ENCODE assay signal across 13 mouse cellular contexts in the genomic region with DNA sequence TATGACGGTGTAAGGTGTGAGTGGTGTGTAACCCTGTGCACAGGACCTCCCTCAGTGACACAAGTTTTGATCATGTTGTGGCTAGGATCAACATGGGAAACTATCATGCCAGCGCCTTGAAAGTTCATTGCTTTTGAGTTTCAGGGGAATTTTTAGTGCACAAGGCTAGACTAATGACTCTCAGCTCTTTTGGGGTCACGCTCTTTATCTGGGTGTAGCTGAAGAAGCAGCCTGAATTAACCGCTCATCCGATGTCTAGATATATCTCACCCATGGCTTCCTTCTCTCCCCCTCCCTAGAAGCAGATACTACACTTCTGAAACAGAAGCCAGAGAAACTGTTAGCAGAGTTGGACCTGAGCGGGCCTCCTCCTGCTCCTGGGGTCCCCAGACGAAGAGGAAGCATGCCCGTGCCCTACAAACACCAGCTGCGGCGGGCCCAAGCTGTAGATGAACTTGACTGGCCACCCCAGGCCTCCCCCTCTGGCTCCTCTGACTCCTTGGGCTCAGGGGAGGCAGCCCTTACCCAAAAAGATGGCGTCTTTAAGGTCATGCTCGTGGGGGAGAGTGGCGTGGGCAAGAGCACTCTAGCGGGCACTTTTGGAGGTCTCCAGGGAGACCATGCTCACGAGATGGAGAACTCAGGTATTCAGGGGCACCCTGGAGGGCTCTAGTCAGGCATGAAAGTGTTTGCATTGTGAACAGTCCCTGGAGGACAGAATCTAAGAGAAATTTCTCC. TPM values are rescaled to one million over a fixed set of nuclear protein-coding genes. Genes with fewer than 3 reads are reported as not detected.
DNase-seq lines count a peak whose midpoint lies in the region; ATAC-seq and TF ChIP-seq lines count a peak whose summit lies in the region.
"Had no signal": no experiment of that assay in that cellular context is flagged by ENCODE, and none has a peak within 500 bp of the region (broad histone marks: within the 10 kb centered on the region; RNA-seq: fewer than 3 reads in every experiment).

No protein-coding gene starts in this region.

- ATAC-seq in forebrain, embryonic 12.5 days (ENCODE audit: low FRiP score): no peak
- ATAC-seq in hindbrain, embryonic 14.5 days (ENCODE audit: low FRiP score): no peak
- ATAC-seq in midbrain, embryonic 16.5 days: 0 out of 2 replicates have a peak, but pooled peaks have one; percentile 34
- no peak for ATAC-seq in granulocyte monocyte progenitor cell, adult 5-6 weeks (replicated peaks; ENCODE audit: poor library complexity, severe bottlenecking)
- ATAC-seq: CD4-positive, CD25-positive, alpha-beta regulatory T cell, adult 4 months had no signal

- H3K27me3 ChIP-seq in forebrain, embryonic 12.5 days: peaks cover 43% of the 10 kb centered on the region
- H3K27me3 ChIP-seq in hindbrain, embryonic 14.5 days (ENCODE audit: control insufficient read depth, insufficient read depth, low read length): no peaks in the 10 kb centered on the region
- H3K27me3 ChIP-seq in midbrain, embryonic 16.5 days (ENCODE audit: control insufficient read depth, insufficient read depth, low read depth, low read length): peaks cover 3% of the 10 kb centered on the region; the same call in 1 of the 2 replicates

- peak overlapping the region; percentile 91 for H3K4me2 ChIP-seq in forebrain, embryonic 12.5 days
- H3K4me2 ChIP-seq in hindbrain, embryonic 14.5 days (replicated peaks): peak overlapping the region; percentile 69
- H3K4me2 ChIP-seq in midbrain, embryonic 16.5 days (ENCODE audit: low read length): peak overlapping the region; percentile 82

- DNase-seq in left cerebral cortex, adult 2 months (ENCODE audit: extremely low spot score in 1 of 2, low spot score in 2 of 2): no peak
- no peak for DNase-seq in left cerebral cortex, postnatal 14 days (ENCODE audit: low spot score in 2 of 2)
- DNase-seq in hindbrain, embryonic 14.5 days (ENCODE audit: low spot score): no peak
- DNase-seq in gastrocnemius, adult 18-20 months (ENCODE audit: low spot score): no peak
- no peak for DNase-seq in kidney, postnatal 14 days
- DNase-seq: heart, postnatal 14 days; kidney, adult 18-20 months had no signal

- H3K4me1 ChIP-seq in forebrain, embryonic 12.5 days: peaks cover 31% of the 10 kb centered on the region
- peaks cover 29% of the 10 kb centered on the region for H3K4me1 ChIP-seq in hindbrain, embryonic 14.5 days (replicated peaks; ENCODE audit: control insufficient read depth, insufficient read depth, low read length)
- peaks cover 23% of the 10 kb centered on the region for H3K4me1 ChIP-seq in midbrain, embryonic 16.5 days (ENCODE audit: control insufficient read depth, insufficient read depth, low read length)

- intact Hi-C loops in left cerebral cortex, adult 2 months (cut with DNase I): no loop called here
- intact Hi-C loops in left cerebral cortex, postnatal 14 days (cut with DNase I): no loop called here

- 70% methylated on average over 15 of the region's 15 CpGs for WGBS in forebrain, embryonic 12.5 days
- 58% methylated on average over 15 of the region's 15 CpGs for WGBS in hindbrain, embryonic 14.5 days
- WGBS in midbrain, embryonic 16.5 days: 64% methylated on average over 15 of the region's 15 CpGs

- peak overlapping the region; percentile 75; the same call in 1 of the 2 replicates for H3K9ac ChIP-seq in forebrain, embryonic 12.5 days
- H3K9ac ChIP-seq in hindbrain, embryonic 14.5 days: peak overlapping the region; percentile 86; the same call in 1 of the 2 replicates
- peak overlapping the region; percentile 84; the same call in 1 of the 2 replicates for H3K9ac ChIP-seq in midbrain, embryonic 16.5 days (ENCODE audit: low read depth, low read length)

- H3K9me3 ChIP-seq in forebrain, embryonic 12.5 days: no peaks in the 10 kb centered on the region
- H3K9me3 ChIP-seq in hindbrain, embryonic 14.5 days (ENCODE audit: control insufficient read depth, low read length): no peaks in the 10 kb centered on the region
- H3K9me3 ChIP-seq in midbrain, embryonic 16.5 days (replicated peaks; ENCODE audit: control insufficient read depth, low read length, poor library complexity, severe bottlenecking): no peaks in the 10 kb centered on the region
- H3K9me3 ChIP-seq: stomach, embryonic 15.5 days had no signal

- peak overlapping the region; percentile 59 for H3K4me3 ChIP-seq in left cerebral cortex, adult 2 months
- peak overlapping the region; percentile 58 for H3K4me3 ChIP-seq in forebrain, embryonic 12.5 days (replicated peaks)
- peak overlapping the region; percentile 60 for H3K4me3 ChIP-seq in hindbrain, embryonic 14.5 days (replicated peaks; ENCODE audit: low read length)
- H3K4me3 ChIP-seq in midbrain, embryonic 16.5 days (ENCODE audit: low read depth, low read length): peak overlapping the region; percentile 67

- no peak overlapping the region for H3K27ac ChIP-seq in left cerebral cortex, adult 2 months
- H3K27ac ChIP-seq in forebrain, embryonic 12.5 days: no peak overlapping the region
- H3K27ac ChIP-seq in hindbrain, embryonic 14.5 days: no peak overlapping the region; the same call in 1 of the 2 replicates
- H3K27ac ChIP-seq in midbrain, embryonic 16.5 days (ENCODE audit: low read length): no peak overlapping the region
- H3K27ac ChIP-seq: stomach, embryonic 15.5 days had no signal

- no peaks in the 10 kb centered on the region for H3K36me3 ChIP-seq in forebrain, embryonic 12.5 days (replicated peaks)
- no peaks in the 10 kb centered on the region for H3K36me3 ChIP-seq in hindbrain, embryonic 14.5 days (replicated peaks; ENCODE audit: control insufficient read depth, insufficient read depth)
- no peaks in the 10 kb centered on the region for H3K36me3 ChIP-seq in midbrain, embryonic 16.5 days (ENCODE audit: control insufficient read depth, insufficient read depth, low read length)
- H3K36me3 ChIP-seq: stomach, embryonic 15.5 days had no signal

- TF ChIP-seq CTCF in left cerebral cortex, adult 2 months (IDR thresholded peaks at IDR 0.05): no peak

RNA-seq across cellular contexts. Expression of gene Rem2, which starts 1.4 kb away (rescaled TPM):
- total RNA-seq in left cerebral cortex, adult 2 months (2021): 1 to 10 TPM; 3.2 to 7.2 TPM
- total RNA-seq in left cerebral cortex, postnatal 14 days (2021): 1 to 10 TPM; 7.4 to 9.6 TPM
- 26.1 and 29.9 TPM in 2 replicates for polyA plus RNA-seq in forebrain, embryonic 12.5 days (2016; fragmentation: Nextera tagmentation; extraction: Ambion mirVana)
- 32.5 and 41.1 TPM in 2 replicates for polyA plus RNA-seq in hindbrain, embryonic 14.5 days (2014; fragmentation: Nextera tagmentation; extraction: Ambion mirVana)
- polyA plus RNA-seq in midbrain, embryonic 16.5 days (2015; fragmentation: Nextera tagmentation; extraction: Ambion mirVana): 46.0 and 48.9 TPM in 2 replicates
- not detected for total RNA-seq in gastrocnemius, adult 18-20 months (2021)
- not detected in 2 replicates for total RNA-seq in granulocyte monocyte progenitor cell, adult 5-6 weeks (2014; fragmentation: Nextera tagmentation)
- total RNA-seq in granulocyte monocyte progenitor cell, adult 5-6 weeks (2017): not detected in 2 replicates
- total RNA-seq: gastrocnemius, adult 8-10 months; heart, postnatal 14 days had no signal

RNA-seq across cellular contexts. Expression of gene Lrp10, which starts 13.4 kb away (rescaled TPM):
- total RNA-seq in left cerebral cortex, adult 2 months (2021): 10 to 100 TPM; 18.9 to 25.0 TPM
- total RNA-seq in left cerebral cortex, postnatal 14 days (2021): 10 to 100 TPM; 23.2 to 31.3 TPM
- polyA plus RNA-seq in forebrain, embryonic 12.5 days (2016; fragmentation: Nextera tagmentation; extraction: Ambion mirVana): 26.2 and 29.8 TPM in 2 replicates
- polyA plus RNA-seq in hindbrain, embryonic 14.5 days (2014; fragmentation: Nextera tagmentation; extraction: Ambion mirVana): 29.2 and 30.8 TPM in 2 replicates
- 26.9 and 28.2 TPM in 2 replicates for polyA plus RNA-seq in midbrain, embryonic 16.5 days (2015; fragmentation: Nextera tagmentation; extraction: Ambion mirVana)
- total RNA-seq in gastrocnemius, adult 18-20 months (2021): 10 to 100 TPM; 28.5 to 31.2 TPM
- total RNA-seq in granulocyte monocyte progenitor cell, adult 5-6 weeks (2014; fragmentation: Nextera tagmentation): 37.3 and 41.5 TPM in 2 replicates
- total RNA-seq in granulocyte monocyte progenitor cell, adult 5-6 weeks (2017): 20.0 and 23.7 TPM in 2 replicates

RNA-seq across cellular contexts. Expression of gene Prmt5, which starts 40.0 kb away (rescaled TPM):
- 10 to 100 TPM; 46.5 to 48.3 TPM for total RNA-seq in left cerebral cortex, adult 2 months (2021)
- total RNA-seq in left cerebral cortex, postnatal 14 days (2021): 10 to 100 TPM; 69.4 to 72.0 TPM
- polyA plus RNA-seq in forebrain, embryonic 12.5 days (2016; fragmentation: Nextera tagmentation; extraction: Ambion mirVana): 122 and 125 TPM in 2 replicates
- polyA plus RNA-seq in hindbrain, embryonic 14.5 days (2014; fragmentation: Nextera tagmentation; extraction: Ambion mirVana): 90.0 and 99.7 TPM in 2 replicates
- 105 and 106 TPM in 2 replicates for polyA plus RNA-seq in midbrain, embryonic 16.5 days (2015; fragmentation: Nextera tagmentation; extraction: Ambion mirVana)
- 10 to 100 TPM; 29.6 to 32.1 TPM for total RNA-seq in gastrocnemius, adult 18-20 months (2021)
- 69.5 and 89.4 TPM in 2 replicates for total RNA-seq in granulocyte monocyte progenitor cell, adult 5-6 weeks (2014; fragmentation: Nextera tagmentation)
- 57.4 and 68.2 TPM in 2 replicates for total RNA-seq in granulocyte monocyte progenitor cell, adult 5-6 weeks (2017)

RNA-seq across cellular contexts. Expression of gene Mmp14, which starts 45.9 kb away (rescaled TPM):
- total RNA-seq in left cerebral cortex, adult 2 months (2021): 10 to 100 TPM; 10.3 to 13.8 TPM
- 10 to 100 TPM; 19.0 to 22.0 TPM for total RNA-seq in left cerebral cortex, postnatal 14 days (2021)
- 76.0 and 79.2 TPM in 2 replicates for polyA plus RNA-seq in forebrain, embryonic 12.5 days (2016; fragmentation: Nextera tagmentation; extraction: Ambion mirVana)
- 43.6 and 47.3 TPM in 2 replicates for polyA plus RNA-seq in hindbrain, embryonic 14.5 days (2014; fragmentation: Nextera tagmentation; extraction: Ambion mirVana)
- polyA plus RNA-seq in midbrain, embryonic 16.5 days (2015; fragmentation: Nextera tagmentation; extraction: Ambion mirVana): 43.5 and 43.9 TPM in 2 replicates
- 10 to 100 TPM in 1 of 2 experiments, 1 to 10 TPM in 1; 7.3 to 10.6 TPM for total RNA-seq in gastrocnemius, adult 18-20 months (2021)
- not detected in 2 replicates for total RNA-seq in granulocyte monocyte progenitor cell, adult 5-6 weeks (2014; fragmentation: Nextera tagmentation)
- total RNA-seq in granulocyte monocyte progenitor cell, adult 5-6 weeks (2017): not detected in 2 replicates
- polyA plus RNA-seq: CD4-positive, CD25-positive, alpha-beta regulatory T cell, adult 4 months had no signal

RNA-seq across cellular contexts. Expression of gene Mrpl52, which starts 50.6 kb away (rescaled TPM):
- 10 to 100 TPM; 78.6 to 79.2 TPM for total RNA-seq in left cerebral cortex, adult 2 months (2021)
- 10 to 100 TPM; 79.5 to 91.5 TPM for total RNA-seq in left cerebral cortex, postnatal 14 days (2021)
- polyA plus RNA-seq in forebrain, embryonic 12.5 days (2016; fragmentation: Nextera tagmentation; extraction: Ambion mirVana): 274 and 307 TPM in 2 replicates
- 245 and 308 TPM in 2 replicates for polyA plus RNA-seq in hindbrain, embryonic 14.5 days (2014; fragmentation: Nextera tagmentation; extraction: Ambion mirVana)
- polyA plus RNA-seq in midbrain, embryonic 16.5 days (2015; fragmentation: Nextera tagmentation; extraction: Ambion mirVana): 247 and 252 TPM in 2 replicates
- total RNA-seq in gastrocnemius, adult 18-20 months (2021): 100 to 1,000 TPM in 1 of 2 experiments, 10 to 100 TPM in 1; 100.0 to 110 TPM
- total RNA-seq in granulocyte monocyte progenitor cell, adult 5-6 weeks (2014; fragmentation: Nextera tagmentation): 63.7 and 100 TPM in 2 replicates
- total RNA-seq in granulocyte monocyte progenitor cell, adult 5-6 weeks (2017): 34.0 and 40.1 TPM in 2 replicates

Comparison
In these comparisons a context has a peak if more than half of its experiments do, and no peak if none do; other contexts are left out.
1. RNA of gene Rem2, which starts 1.4 kb away (total RNA-seq): 7.4 to 9.6 TPM in left cerebral cortex, postnatal 14 days and 3.2 to 7.2 TPM in left cerebral cortex, adult 2 months; not detected in gastrocnemius, adult 18-20 months and not detected in granulocyte monocyte progenitor cell, adult 5-6 weeks; every median in the first group is over 4 times any median in the second.
2. Peak in every context shown above with its lines, with median percentiles within 50 percentile points of each other: H3K4me3 ChIP-seq, H3K4me2 ChIP-seq and H3K9ac ChIP-seq.